Mouse (Mus musculus): Measurements from ENCODE around the gene Tdrd6.

The Tdrd6 gene

GRCm38 (mm10) chr17:43598706-43599105 lies 31.4 kb downstream of the Tdrd6 start:
- no peak for TF ChIP-seq CTCF (conservative IDR thresholded peaks at IDR 0.05; ENCODE audit: low read length)
- no peak for TF ChIP-seq POU5F1 (IDR thresholded peaks at IDR 0.05; ENCODE audit: borderline replicate concordance, low read length)
- no peak for TF ChIP-seq NANOG (IDR thresholded peaks at IDR 0.05; ENCODE audit: borderline replicate concordance, low read length)
- H3K36me3 ChIP-seq (ENCODE audit: insufficient read depth, low read length): no peaks in the 10 kb centered on the region
- no peaks in the 10 kb centered on the region for H3K4me1 ChIP-seq (replicated peaks; ENCODE audit: low read depth, low read length)
- H3K9me3 ChIP-seq (ENCODE audit: low read length): peaks cover 11% of the 10 kb centered on the region
- no peak overlapping the region for H3K4me3 ChIP-seq (replicated peaks; ENCODE audit: low read length)
- no peaks in the 10 kb centered on the region for H3K27me3 ChIP-seq (ENCODE audit: insufficient read depth, low read length)

- Histone ChIP-seq H3K4me1 (replicated peaks; ENCODE audit: low read depth, low read length) (peaks cover 2% of the 10 kb centered on the region; the same call in 1 of the 2 replicates), H3K27me3 (ENCODE audit: insufficient read depth, low read length) (no peaks in the 10 kb centered on the region), H3K9me3 (ENCODE audit: low read length) (peaks cover 6% of the 10 kb centered on the region), H3K36me3 (ENCODE audit: insufficient read depth, low read length) (no peaks in the 10 kb centered on the region), H3K4me3 (replicated peaks; ENCODE audit: low read length) (no peak overlapping the region)
- TF ChIP-seq NANOG (IDR thresholded peaks at IDR 0.05; ENCODE audit: borderline replicate concordance, low read length): no peak
- TF ChIP-seq CTCF (conservative IDR thresholded peaks at IDR 0.05; ENCODE audit: low read length): peak; percentile 57
Observed at GRCm38 (mm10) chr17:43597742-43598141, 32.4 kb downstream of the Tdrd6 start.

GRCm38 (mm10) chr17:43592296-43593291 lies 37.5 kb downstream of the Tdrd6 start:
- Histone ChIP-seq H3K9me3 (ENCODE audit: low read length) (peaks cover under 1% of the 10 kb centered on the region; the same call in 1 of the 2 replicates), H3K27me3 (ENCODE audit: insufficient read depth, low read length) (peaks cover 3% of the 10 kb centered on the region), H3K4me1 (replicated peaks; ENCODE audit: low read depth, low read length) (peaks cover 16% of the 10 kb centered on the region), H3K36me3 (ENCODE audit: insufficient read depth, low read length) (no peaks in the 10 kb centered on the region), H3K4me3 (replicated peaks; ENCODE audit: low read length) (no peak overlapping the region)
- no peak for TF ChIP-seq NANOG (IDR thresholded peaks at IDR 0.05; ENCODE audit: borderline replicate concordance, low read length)
- TF ChIP-seq POU5F1 (IDR thresholded peaks at IDR 0.05; ENCODE audit: borderline replicate concordance, low read length): no peak
- TF ChIP-seq CTCF (conservative IDR thresholded peaks at IDR 0.05; ENCODE audit: low read length): no peak

- peaks cover 3% of the 10 kb centered on the region for H3K27me3 ChIP-seq (ENCODE audit: insufficient read depth, low read length)
- H3K36me3 ChIP-seq (ENCODE audit: insufficient read depth, low read length): no peaks in the 10 kb centered on the region
- H3K4me1 ChIP-seq (replicated peaks; ENCODE audit: low read depth, low read length): peaks cover 16% of the 10 kb centered on the region
- no peaks in the 10 kb centered on the region for H3K9me3 ChIP-seq (ENCODE audit: low read length)
- TF ChIP-seq CTCF (conservative IDR thresholded peaks at IDR 0.05; ENCODE audit: low read length) (no peak), NANOG (IDR thresholded peaks at IDR 0.05; ENCODE audit: borderline replicate concordance, low read length) (no peak), POU5F1 (IDR thresholded peaks at IDR 0.05; ENCODE audit: borderline replicate concordance, low read length) (no peak)
- H3K4me3 ChIP-seq (replicated peaks; ENCODE audit: low read length): no peak overlapping the region
Observed at GRCm38 (mm10) chr17:43590531-43590930, 39.6 kb downstream of the Tdrd6 start.

- no peak overlapping the region for H3K4me3 ChIP-seq (replicated peaks; ENCODE audit: low read length)
- no peak for TF ChIP-seq POU5F1 (IDR thresholded peaks at IDR 0.05; ENCODE audit: borderline replicate concordance, low read length)
- H3K9me3 ChIP-seq (ENCODE audit: low read length): no peaks in the 10 kb centered on the region
- H3K36me3 ChIP-seq (ENCODE audit: insufficient read depth, low read length): no peaks in the 10 kb centered on the region
- peaks cover 3% of the 10 kb centered on the region for H3K27me3 ChIP-seq (ENCODE audit: insufficient read depth, low read length)
- H3K4me1 ChIP-seq (replicated peaks; ENCODE audit: low read depth, low read length): peaks cover 16% of the 10 kb centered on the region
Observed at GRCm38 (mm10) chr17:43589750-43590149, 40.3 kb downstream of the Tdrd6 start.

- Histone ChIP-seq H3K4me1 (replicated peaks; ENCODE audit: low read depth, low read length) (peaks cover 17% of the 10 kb centered on the region), H3K36me3 (ENCODE audit: insufficient read depth, low read length) (no peaks in the 10 kb centered on the region), H3K4me3 (replicated peaks; ENCODE audit: low read length) (no peak overlapping the region), H3K27me3 (ENCODE audit: insufficient read depth, low read length) (peaks cover 3% of the 10 kb centered on the region), H3K9me3 (ENCODE audit: low read length) (no peaks in the 10 kb centered on the region)
- no peak for TF ChIP-seq POU5F1 (IDR thresholded peaks at IDR 0.05; ENCODE audit: borderline replicate concordance, low read length)
Observed at GRCm38 (mm10) chr17:43587278-43587677, 42.8 kb downstream of the Tdrd6 start.

GRCm38 (mm10) chr17:43584771-43585170 lies 45.3 kb downstream of the Tdrd6 start:
- H3K9me3 ChIP-seq (ENCODE audit: low read length): no peaks in the 10 kb centered on the region
- peaks cover 16% of the 10 kb centered on the region for H3K4me1 ChIP-seq (replicated peaks; ENCODE audit: low read depth, low read length)
- H3K36me3 ChIP-seq (ENCODE audit: insufficient read depth, low read length): no peaks in the 10 kb centered on the region
- peaks cover 3% of the 10 kb centered on the region; the same call in 1 of the 2 replicates for H3K27me3 ChIP-seq (ENCODE audit: insufficient read depth, low read length)
- H3K4me3 ChIP-seq (replicated peaks; ENCODE audit: low read length): no peak overlapping the region
- TF ChIP-seq POU5F1 (IDR thresholded peaks at IDR 0.05; ENCODE audit: borderline replicate concordance, low read length) (no peak), CTCF (conservative IDR thresholded peaks at IDR 0.05; ENCODE audit: low read length) (no peak), NANOG (IDR thresholded peaks at IDR 0.05; ENCODE audit: borderline replicate concordance, low read length) (no peak)

GRCm38 (mm10) chr17:43581012-43581467 lies 49.1 kb downstream of the Tdrd6 start:
- no peaks in the 10 kb centered on the region for H3K36me3 ChIP-seq (ENCODE audit: insufficient read depth, low read length)
- no peaks in the 10 kb centered on the region for H3K9me3 ChIP-seq (ENCODE audit: low read length)
- no peaks in the 10 kb centered on the region for H3K27me3 ChIP-seq (ENCODE audit: insufficient read depth, low read length)
- no peak for TF ChIP-seq POU5F1 (IDR thresholded peaks at IDR 0.05; ENCODE audit: borderline replicate concordance, low read length)
- peaks cover 16% of the 10 kb centered on the region for H3K4me1 ChIP-seq (replicated peaks; ENCODE audit: low read depth, low read length)
- H3K4me3 ChIP-seq (replicated peaks; ENCODE audit: low read length): no peak overlapping the region

GRCm38 (mm10) chr17:43580456-43580855 lies 49.6 kb downstream of the Tdrd6 start:
- H3K27me3 ChIP-seq (ENCODE audit: insufficient read depth, low read length): no peaks in the 10 kb centered on the region
- H3K36me3 ChIP-seq (ENCODE audit: insufficient read depth, low read length): no peaks in the 10 kb centered on the region
- peaks cover 16% of the 10 kb centered on the region for H3K4me1 ChIP-seq (replicated peaks; ENCODE audit: low read depth, low read length)
- no peak overlapping the region for H3K4me3 ChIP-seq (replicated peaks; ENCODE audit: low read length)
- TF ChIP-seq CTCF (conservative IDR thresholded peaks at IDR 0.05; ENCODE audit: low read length) (no peak), NANOG (IDR thresholded peaks at IDR 0.05; ENCODE audit: borderline replicate concordance, low read length) (no peak), POU5F1 (IDR thresholded peaks at IDR 0.05; ENCODE audit: borderline replicate concordance, low read length) (no peak)
- no peaks in the 10 kb centered on the region for H3K9me3 ChIP-seq (ENCODE audit: low read length)
